Mouse (Mus musculus) hindbrain, embryonic 11.5 days (tissue): ENCODE measurements around the gene Gtpbp3. TPM values are rescaled to one million over a fixed set of nuclear protein-coding genes. Genes with fewer than 3 reads are reported as not detected.

ENCODE experiments used
- ATAC-seq: fragments of 200-750 bp; cut with Nextera tagmentation; 2 replicates; pipeline ENCODE4 v1.8.0; 2017; ENCODE audit warnings: mild to moderate bottlenecking, moderate TSS enrichment, moderate library complexity; ENCODE audit not compliant: low FRiP score
- DNase-seq: peaks from one replicate; pipeline ENCODE4 v3.0.0-alpha.2; 2015; ENCODE audit warnings: low spot score
- H3K27ac ChIP-seq: fragments of 300-500 bp; sonication (generic); 2 replicates; pipeline ENCODE4 v1.5.1; 2014; ENCODE audit warnings: mild to moderate bottlenecking, low read depth, low read length
- H3K27me3 ChIP-seq: fragments of 300-500 bp; sonication (generic); 2 replicates; pipeline ENCODE4 v1.6.1; 2014; ENCODE audit warnings: mild to moderate bottlenecking, low read length, moderate library complexity, mixed read lengths; ENCODE audit not compliant: control insufficient read depth, insufficient read depth
- H3K36me3 ChIP-seq: fragments of 300-500 bp; sonication (generic); 2 replicates; pipeline ENCODE4 v1.6.1; 2014; ENCODE audit warnings: mild to moderate bottlenecking, low read length, moderate library complexity, mixed read lengths; ENCODE audit not compliant: control insufficient read depth, insufficient read depth
- H3K4me1 ChIP-seq: fragments of 300-500 bp; sonication (generic); replicated peaks from 2 replicates; pipeline ENCODE4 v1.6.1; 2014; ENCODE audit warnings: low read length, mixed read lengths; ENCODE audit not compliant: control insufficient read depth, insufficient read depth
- H3K4me2 ChIP-seq: fragments of 300-500 bp; sonication (generic); replicated peaks from 2 replicates; pipeline ENCODE4 v1.6.1; 2014; ENCODE audit warnings: mild to moderate bottlenecking, low read depth, low read length
- H3K4me3 ChIP-seq: fragments of 300-500 bp; sonication (generic); 2 replicates; pipeline ENCODE4 v1.5.1; 2014; ENCODE audit warnings: low read depth, low read length
- H3K9ac ChIP-seq: fragments of 300-500 bp; sonication (generic); 2 replicates; pipeline ENCODE4 v1.6.1; 2014; ENCODE audit warnings: low read depth, low read length
- H3K9me3 ChIP-seq: fragments of 300-500 bp; sonication (generic); 2 replicates; pipeline ENCODE4 v1.6.1; 2016; ENCODE audit warnings: low read length; ENCODE audit not compliant: control insufficient read depth
- WGBS: fragments of 180-500 bp; shearing (Covaris S2); extraction: QIAGEN DNeasy Blood & Tissue Kit; methylation state at CpG from one replicate; pipeline ENCODE4 v1.1.7; 2014; 5-methylcytosine and 5-hydroxymethylcytosine counted together
- polyA plus RNA-seq: library from polyadenylated mRNA; unstranded; fragments of >200 nt; fragmentation: Nextera tagmentation; extraction: Ambion mirVana; gene quantifications from 2 replicates; pipeline ENCODE4 v1.2.1, GENCODE M21; 2014

Gtpbp3 gene
- polyA plus RNA-seq, 1 experiment from 2014 or later = 3.8 TPM

GRCm38 (mm10) chr8:71460716-71461115 is 27.2 kb upstream of the Gtpbp3 start:
- no peak overlapping the region for H3K4me3 ChIP-seq
- no peak for ATAC-seq
- H3K4me2 ChIP-seq = no peak overlapping the region
- no peak overlapping the region for H3K9ac ChIP-seq
- H3K36me3 ChIP-seq = peaks cover 8% of the 10 kb centered on the region; the same call in 1 of the 2 replicates
- WGBS = 93% methylated on average over 6 of the region's 6 CpGs
- H3K27ac ChIP-seq = no peak overlapping the region
- no peaks in the 10 kb centered on the region for H3K27me3 ChIP-seq
- H3K9me3 ChIP-seq = no peaks in the 10 kb centered on the region
- peaks cover 15% of the 10 kb centered on the region for H3K4me1 ChIP-seq
- DNase-seq = no peak

GRCm38 (mm10) chr8:71461152-71461840 is 26.6 kb upstream of the Gtpbp3 start:
- DNase-seq = no peak
- Histone ChIP-seq H3K9ac (peak overlapping the region; percentile 34; the same call in 1 of the 2 replicates), H3K27ac (no peak overlapping the region), H3K9me3 (no peaks in the 10 kb centered on the region), H3K4me1 (peaks cover 15% of the 10 kb centered on the region), H3K36me3 (peaks cover 8% of the 10 kb centered on the region; the same call in 1 of the 2 replicates), H3K27me3 (no peaks in the 10 kb centered on the region), H3K4me3 (0 out of 2 replicates have a peak overlapping the region, but pooled peaks have one; percentile 2), H3K4me2 (no peak overlapping the region)
- ATAC-seq = no peak
- 84% methylated on average over 46 of the region's 47 CpGs for WGBS

GRCm38 (mm10) chr8:71462191-71462590 is 25.7 kb upstream of the Gtpbp3 start:
- H3K4me2 ChIP-seq = peak overlapping the region; percentile 85
- WGBS = 76% methylated on average over 4 of the region's 4 CpGs
- no peaks in the 10 kb centered on the region for H3K27me3 ChIP-seq
- H3K9me3 ChIP-seq = no peaks in the 10 kb centered on the region
- ATAC-seq = no peak
- H3K4me3 ChIP-seq = peak overlapping the region; percentile 88
- H3K4me1 ChIP-seq = peaks cover 15% of the 10 kb centered on the region
- peaks cover 8% of the 10 kb centered on the region; the same call in 1 of the 2 replicates for H3K36me3 ChIP-seq
- H3K27ac ChIP-seq = no peak overlapping the region
- peak overlapping the region; percentile 90; the same call in 1 of the 2 replicates for H3K9ac ChIP-seq
- no peak for DNase-seq

GRCm38 (mm10) chr8:71462786-71463185 is 25.1 kb upstream of the Gtpbp3 start:
- Histone ChIP-seq H3K9ac (peak overlapping the region; percentile 90), H3K4me1 (peaks cover 15% of the 10 kb centered on the region), H3K9me3 (no peaks in the 10 kb centered on the region), H3K27me3 (no peaks in the 10 kb centered on the region), H3K4me3 (peak overlapping the region; percentile 88), H3K27ac (peak overlapping the region; percentile 77), H3K4me2 (peak overlapping the region; percentile 85), H3K36me3 (peaks cover 8% of the 10 kb centered on the region; the same call in 1 of the 2 replicates)
- DNase-seq = peak; percentile 65
- ATAC-seq = peak; percentile 1
- 7% methylated on average over 16 of the region's 16 CpGs for WGBS

GRCm38 (mm10) chr8:71463188-71464033 is 24.5 kb upstream of the Gtpbp3 start, which contains the start of gene Abhd8:
Gene Abhd8 (minus strand): TSS chr8:71463655.
- H3K9ac ChIP-seq = peak within 1 kb of the TSS; percentile 90
- WGBS = under 1% methylated on average over 51 of the region's 55 CpGs

GRCm38 (mm10) chr8:71464513-71465500 is 23.1 kb upstream of the Gtpbp3 start, which contains the start of gene Mrpl34:
Gene Mrpl34 (plus strand): TSS chr8:71464959.
- no peaks in the 10 kb centered on the region for H3K9me3 ChIP-seq
- under 1% methylated on average over 59 of the region's 59 CpGs for WGBS
- H3K36me3 ChIP-seq = peaks cover 8% of the 10 kb centered on the region; the same call in 1 of the 2 replicates
- peaks cover 15% of the 10 kb centered on the region for H3K4me1 ChIP-seq
- H3K9ac ChIP-seq = peak within 1 kb of the TSS; percentile 90
- H3K4me2 ChIP-seq = peak within 1 kb of the TSS; percentile 85
- peak within 1 kb of the TSS; percentile 71 for H3K27ac ChIP-seq
- H3K27me3 ChIP-seq = no peaks in the 10 kb centered on the region
- H3K4me3 ChIP-seq = peak within 1 kb of the TSS; percentile 88
- peak; percentile 100 for DNase-seq
- ATAC-seq = peak; percentile 81

More at GRCm38 (mm10) chr8:71463188-71464033, 24.5 kb upstream of the Gtpbp3 start, which contains the start of gene Abhd8:
- peak; percentile 98 for DNase-seq
- no peaks in the 10 kb centered on the region for H3K9me3 ChIP-seq
- ATAC-seq = peak; percentile 80
- H3K36me3 ChIP-seq = peaks cover 8% of the 10 kb centered on the region; the same call in 1 of the 2 replicates
- H3K4me2 ChIP-seq = peak within 1 kb of the TSS; percentile 85
- H3K4me3 ChIP-seq = peak within 1 kb of the TSS; percentile 88
- H3K4me1 ChIP-seq = peaks cover 15% of the 10 kb centered on the region
- no peaks in the 10 kb centered on the region for H3K27me3 ChIP-seq
- peak within 1 kb of the TSS; percentile 77 for H3K27ac ChIP-seq

GRCm38 (mm10) chr8:71465733-71466132 is 22.2 kb upstream of the Gtpbp3 start:
- Histone ChIP-seq H3K27ac (no peak overlapping the region), H3K9me3 (no peaks in the 10 kb centered on the region), H3K4me3 (peak overlapping the region; percentile 88), H3K36me3 (peaks cover 8% of the 10 kb centered on the region; the same call in 1 of the 2 replicates), H3K27me3 (no peaks in the 10 kb centered on the region), H3K9ac (no peak overlapping the region), H3K4me2 (peak overlapping the region; percentile 81), H3K4me1 (peaks cover 21% of the 10 kb centered on the region)
- no peak for DNase-seq
- no peak for ATAC-seq
- WGBS = 82% methylated on average over 8 of the region's 8 CpGs
